In the genomic region with DNA sequence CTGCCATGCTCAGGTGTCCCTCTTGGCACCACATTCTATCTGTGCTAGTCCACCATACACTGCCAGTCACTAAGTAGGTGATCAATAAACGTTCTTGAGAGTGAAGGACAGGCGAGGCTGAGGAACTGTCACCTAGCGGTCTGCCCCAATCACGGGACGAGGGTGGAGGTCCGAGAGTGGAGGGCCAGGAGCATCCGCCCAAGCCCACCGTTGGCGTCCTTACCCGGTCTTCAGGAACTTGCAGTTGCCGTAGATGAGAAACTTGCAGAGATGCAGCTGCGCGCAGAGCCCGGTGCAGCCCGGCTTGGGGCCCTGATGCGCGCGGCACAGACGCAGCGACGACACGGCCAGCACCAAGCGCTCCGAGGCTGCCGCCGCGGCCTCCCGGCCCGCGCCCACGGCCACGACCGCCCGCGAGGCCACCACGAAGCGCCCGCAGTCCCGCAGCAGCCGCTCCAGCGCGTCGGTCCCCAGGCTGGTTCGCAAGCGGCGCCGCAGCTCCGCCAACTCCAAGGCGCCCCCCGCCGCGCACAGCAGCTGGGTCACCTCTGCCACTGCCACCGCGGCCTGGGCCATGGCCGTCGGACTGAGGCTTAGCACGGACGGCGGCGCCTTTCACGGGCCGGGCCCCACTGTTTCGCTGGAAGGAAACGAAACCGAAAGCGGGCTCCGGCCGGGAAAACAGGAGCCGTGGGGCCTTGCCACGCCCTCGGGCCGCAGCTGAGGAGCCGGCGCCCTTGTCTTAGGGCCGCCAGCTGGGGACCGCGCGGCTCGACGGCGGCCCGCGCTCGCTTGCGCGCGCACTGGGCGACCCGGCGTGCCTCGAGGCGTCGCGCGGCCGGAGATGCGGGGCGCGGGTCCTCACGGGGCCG, we compare ENCODE assay signal across 8 mouse cellular contexts. TPM values are rescaled to one million over a fixed set of nuclear protein-coding genes. Genes with fewer than 3 reads are reported as not detected.
DNase-seq lines count a peak whose midpoint lies in the region; ATAC-seq and TF ChIP-seq lines count a peak whose summit lies in the region.

A gene (minus strand): TSS at position 766 of the 872 bp plus-strand sequence.

- H3K9me3 ChIP-seq in hindbrain, embryonic 15.5 days, result no peaks in the 10 kb centered on the region

- no peaks in the 10 kb centered on the region for H3K36me3 ChIP-seq in hindbrain, embryonic 15.5 days

- peak; percentile 82 for DNase-seq in ZHBTc4 (ENCODE audit: low read depth, low spot score)
- peak; percentile 26 to 51 for DNase-seq in cerebellum, postnatal 4 days (ENCODE audit: low spot score in 2 of 2)
- DNase-seq in gastrocnemius, adult 2 months, result peak; percentile 89
- peak; percentile 43 to 48 for DNase-seq in left cerebral cortex, adult 2 months (ENCODE audit: extremely low spot score in 1 of 2, low spot score in 2 of 2)
- peak; percentile 30 for DNase-seq in right cerebral cortex, adult 18-20 months
- DNase-seq in urinary bladder, adult 2 months (ENCODE audit: low spot score), result peak; percentile 77

- peak within 1 kb of the TSS; percentile 96 for H3K4me3 ChIP-seq in gastrocnemius, adult 2 months
- H3K4me3 ChIP-seq in hindbrain, embryonic 15.5 days, result peak within 1 kb of the TSS; percentile 50
- H3K4me3 ChIP-seq in left cerebral cortex, adult 2 months, result peak within 1 kb of the TSS; percentile 55

- H3K9ac ChIP-seq in hindbrain, embryonic 15.5 days, result peak within 1 kb of the TSS; percentile 39

- no peak for TF ChIP-seq CTCF in gastrocnemius, adult 2 months (IDR thresholded peaks at IDR 0.05)
- TF ChIP-seq CTCF in left cerebral cortex, adult 2 months (IDR thresholded peaks at IDR 0.05), result no peak

- 0 out of 2 replicates have a peak, but pooled peaks cover 4% of the 10 kb centered on the region for H3K4me1 ChIP-seq in hindbrain, embryonic 15.5 days (replicated peaks)

- H3K27me3 ChIP-seq in hindbrain, embryonic 15.5 days, result peaks cover 35% of the 10 kb centered on the region

- intact Hi-C loops in gastrocnemius, adult 2 months (cut with DNase I), result no loop called here
- intact Hi-C loops in left cerebral cortex, adult 2 months (cut with DNase I), result no loop called here

- ATAC-seq in hindbrain, embryonic 15.5 days (ENCODE audit: low FRiP score, low read depth), result peak; percentile 67
- peak; percentile 90 for ATAC-seq in megakaryocyte, adult 5-6 weeks (ENCODE audit: poor library complexity, severe bottlenecking)

- H3K27ac ChIP-seq in gastrocnemius, adult 2 months, result peak within 1 kb of the TSS; percentile 91
- H3K27ac ChIP-seq in hindbrain, embryonic 15.5 days (replicated peaks), result no peak within 1 kb of the TSS
- peak within 1 kb of the TSS; percentile 59 for H3K27ac ChIP-seq in left cerebral cortex, adult 2 months

- peak within 1 kb of the TSS; percentile 65 for H3K4me2 ChIP-seq in hindbrain, embryonic 15.5 days

- WGBS in hindbrain, embryonic 15.5 days, result 2% methylated on average over 101 of the region's 101 CpGs

RNA-seq across cellular contexts. Expression of the gene that starts here (rescaled TPM):
- total RNA-seq in gastrocnemius, adult 2 months (2021), result 1 to 10 TPM; 3.6 to 4.0 TPM
- 2.9 and 3.9 TPM in 2 replicates for polyA plus RNA-seq in hindbrain, embryonic 15.5 days (2015; fragmentation: Nextera tagmentation; extraction: Ambion mirVana)
- 1 to 10 TPM; 5.2 to 5.5 TPM for total RNA-seq in left cerebral cortex, adult 2 months (2021)
- 17.2 and 18.4 TPM in 2 replicates for total RNA-seq in megakaryocyte, adult 5-6 weeks (2015)
- 20.2 and 21.1 TPM in 2 replicates for total RNA-seq in megakaryocyte, adult 5-6 weeks (2017)
- polyA plus RNA-seq in urinary bladder, adult 2 months (2012; rRNA removed), result 41.8 and 43.4 TPM in 2 replicates

Comparison
In these comparisons a context has a peak if more than half of its experiments do, and no peak if none do; other contexts are left out.
1. DNase-seq: peak in every context shown above with its lines; median percentile 89 in gastrocnemius, adult 2 months; 82 in ZHBTc4; 77 in urinary bladder, adult 2 months; 46 in left cerebral cortex, adult 2 months; 38 in cerebellum, postnatal 4 days; 30 in right cerebral cortex, adult 18-20 months.